Mouse (Mus musculus): Measurements from ENCODE around the gene Pde11a.

The Pde11a gene

DNA sequence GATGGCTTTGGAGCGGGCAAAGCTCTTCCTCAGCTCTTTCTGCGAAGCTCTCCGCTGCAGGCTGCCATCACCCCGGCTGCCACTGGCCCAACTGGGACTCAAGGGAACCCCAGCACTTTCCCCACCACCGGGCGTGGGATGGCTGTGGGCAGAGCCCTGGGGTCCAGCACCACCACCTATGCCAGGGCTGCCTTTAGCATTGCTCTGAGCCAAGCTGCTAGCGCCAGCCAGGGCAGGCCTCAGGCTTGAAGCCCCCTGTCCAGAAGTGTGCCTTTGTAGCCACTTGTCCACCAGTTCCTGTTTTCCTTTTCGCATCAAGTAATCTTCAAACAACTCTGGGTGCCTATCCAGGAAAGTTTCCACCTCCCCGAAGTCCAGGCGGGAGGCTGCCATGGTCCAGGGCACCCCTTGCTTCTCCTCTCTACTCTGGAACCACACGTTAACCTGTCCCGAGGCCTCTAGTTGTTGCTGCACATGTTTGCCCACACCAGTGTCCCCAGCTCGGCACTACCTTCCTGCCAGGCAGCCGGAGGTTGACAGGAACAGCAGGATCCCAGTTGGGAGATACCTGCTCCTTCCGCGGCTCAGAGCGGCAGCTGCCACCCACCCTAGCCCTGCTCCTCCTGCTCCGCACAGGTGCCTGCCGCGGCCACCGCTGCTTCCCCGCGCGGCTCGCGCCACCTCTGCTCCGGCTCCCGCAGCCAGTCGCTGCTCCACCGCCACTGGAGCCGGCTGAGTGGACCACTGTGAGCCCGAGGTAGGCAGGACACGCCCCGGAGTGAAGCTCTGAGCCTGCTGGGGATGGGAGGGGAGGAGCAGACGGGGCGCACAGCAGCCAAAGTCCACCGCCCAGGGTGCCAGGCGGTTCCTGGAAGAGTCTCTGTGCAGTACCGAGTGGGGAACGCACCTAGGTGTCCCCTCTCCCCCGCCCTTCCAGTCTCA lies at the start of gene Pde11a:
Gene Pde11a (minus strand): TSS at position 560 of the 942 bp plus-strand sequence.
- no peak for DNase-seq (ENCODE audit: extremely low spot score, low read depth, low spot score)

- DNase-seq (ENCODE audit: extremely low spot score, low read depth, low spot score), result no peak
These were observed 48.0 kb upstream of the Pde11a start for GRCm38 (mm10) chr2:76386531-76386930.

DNA sequence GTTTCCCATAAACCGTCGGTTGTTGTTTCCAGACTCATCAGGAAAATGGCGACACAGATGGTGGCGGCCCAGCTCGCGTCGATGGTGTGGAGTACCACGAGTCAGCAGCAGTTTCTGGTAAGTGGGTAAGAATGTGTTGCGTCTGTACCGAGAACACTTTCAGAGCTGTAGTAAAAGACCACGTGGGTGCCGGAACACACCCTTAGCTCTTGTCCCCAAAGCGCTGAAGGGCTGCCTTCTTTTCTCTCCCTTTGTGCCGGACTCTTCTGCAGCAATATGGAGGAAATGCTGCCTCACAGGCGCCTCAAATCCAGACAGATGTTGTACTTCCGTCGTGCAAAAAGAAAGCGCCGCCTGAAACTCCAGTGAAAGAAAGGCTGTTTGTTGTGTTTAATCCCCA lies 40.1 kb upstream of the Pde11a start:
- DNase-seq (ENCODE audit: extremely low spot score, low read depth, low spot score), result no peak

- DNase-seq (ENCODE audit: extremely low spot score, low read depth, low spot score), result no peak
These were observed 36.1 kb upstream of the Pde11a start for GRCm38 (mm10) chr2:76374544-76375206.

- DNase-seq (ENCODE audit: extremely low spot score, low read depth, low spot score), result no peak
These were observed 33.7 kb upstream of the Pde11a start for GRCm38 (mm10) chr2:76372244-76372643.

DNA sequence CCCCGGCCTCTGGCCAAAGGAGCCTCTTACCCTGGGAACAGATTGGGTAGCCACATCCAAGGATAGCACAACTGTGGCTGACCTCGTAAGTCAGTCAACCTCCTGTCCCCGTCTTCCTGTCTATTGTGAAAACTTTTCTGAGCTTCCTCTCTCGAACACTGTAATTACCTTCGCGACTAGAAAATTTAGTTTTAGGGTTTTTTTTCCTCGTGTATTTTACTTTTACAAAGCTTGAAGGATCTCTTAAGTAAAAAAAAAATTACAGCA lies 32.0 kb upstream of the Pde11a start:
- no peak for DNase-seq (ENCODE audit: extremely low spot score, low read depth, low spot score)

- DNase-seq (ENCODE audit: extremely low spot score, low read depth, low spot score), result peak; percentile 71
These were observed 31.5 kb upstream of the Pde11a start, which contains the start of gene Rbm45 for GRCm38 (mm10) chr2:76369821-76370655. Gene Rbm45, plus strand, starts transcription at chr2:76369984.

DNA sequence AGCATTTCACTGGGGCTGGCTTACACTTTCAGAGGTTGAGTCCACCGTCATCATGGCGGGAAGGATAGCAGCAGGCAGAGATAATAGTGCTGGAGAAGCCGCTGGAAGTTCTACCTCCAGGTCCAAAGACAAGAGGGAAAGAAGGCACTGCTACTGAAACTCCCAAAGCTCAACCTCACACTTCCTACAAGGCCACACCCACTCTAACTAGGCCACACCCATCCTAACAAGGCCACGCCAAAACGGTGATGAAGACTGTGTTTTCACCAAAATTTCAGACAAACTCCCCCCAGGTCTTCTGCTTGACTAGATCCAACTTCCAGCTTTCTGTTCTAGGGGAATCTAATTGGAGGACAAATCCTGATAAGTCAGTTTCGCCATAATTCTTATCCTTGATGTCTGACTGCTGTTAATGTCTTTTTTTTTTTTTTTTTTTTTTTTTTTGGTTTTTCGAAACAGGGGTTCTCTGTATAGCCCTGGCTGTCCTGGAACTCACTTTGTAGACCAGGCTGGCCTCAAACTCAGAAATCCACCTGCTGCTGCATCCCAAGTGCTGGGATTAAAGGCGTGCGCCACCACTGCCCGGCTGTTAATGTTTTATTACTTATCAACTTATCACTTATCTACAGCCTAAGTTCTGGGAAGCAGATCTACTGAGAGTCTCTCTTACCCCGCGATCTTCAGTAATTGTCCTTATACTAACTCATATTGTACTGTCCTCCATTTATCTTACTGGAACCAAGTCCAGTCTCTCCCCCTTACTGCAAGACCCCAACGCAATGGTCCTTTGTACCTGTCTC lies 30.5 kb upstream of the Pde11a start:
- DNase-seq (ENCODE audit: extremely low spot score, low read depth, low spot score), result no peak

DNA sequence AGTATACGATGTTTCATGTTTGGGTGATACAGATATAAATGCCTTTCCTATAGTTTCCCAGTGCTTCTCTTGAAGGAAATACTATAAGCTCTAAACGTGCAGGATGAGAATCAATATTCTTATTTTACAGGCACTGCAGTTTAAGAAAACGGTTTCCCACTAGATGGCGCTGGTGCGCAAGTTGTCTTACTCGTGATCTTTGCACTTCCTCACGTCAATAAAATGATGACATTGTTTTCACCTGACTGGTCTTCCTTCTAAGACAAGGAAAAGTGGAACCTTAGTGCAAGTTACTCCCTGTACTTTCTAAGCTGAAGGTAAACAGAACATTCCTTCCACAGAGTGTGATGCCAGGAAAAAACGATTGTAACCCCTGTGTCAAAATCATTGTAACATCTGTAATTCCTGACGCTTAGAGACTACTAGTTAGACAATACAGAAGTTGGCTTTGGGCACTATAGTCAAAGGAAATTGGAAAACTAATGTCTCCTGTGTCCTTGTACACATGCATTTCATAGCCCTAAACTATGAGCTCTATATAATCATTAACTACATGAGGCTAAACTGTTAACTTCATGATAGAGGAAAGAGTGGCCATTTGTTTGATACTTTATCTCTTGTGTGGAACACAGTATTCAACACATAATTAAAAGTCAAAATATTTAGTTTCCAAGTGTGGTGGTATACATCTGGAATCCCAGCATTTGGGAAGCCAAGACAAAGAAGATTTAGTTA lies 28.8 kb upstream of the Pde11a start:
- DNase-seq (ENCODE audit: extremely low spot score, low read depth, low spot score), result peak; percentile 73

- DNase-seq (ENCODE audit: extremely low spot score, low read depth, low spot score), result no peak
These were observed 27.2 kb upstream of the Pde11a start for GRCm38 (mm10) chr2:76365811-76366210.

- no peak for DNase-seq (ENCODE audit: extremely low spot score, low read depth, low spot score)
These were observed 23.5 kb upstream of the Pde11a start for GRCm38 (mm10) chr2:76362111-76362510.

GRCm38 (mm10) chr2:76360226-76360625 lies 21.7 kb upstream of the Pde11a start, which contains the start of gene Cyct:
Gene Cyct, minus strand, starts transcription at chr2:76360450.
- DNase-seq (ENCODE audit: extremely low spot score, low read depth, low spot score), result no peak

DNA sequence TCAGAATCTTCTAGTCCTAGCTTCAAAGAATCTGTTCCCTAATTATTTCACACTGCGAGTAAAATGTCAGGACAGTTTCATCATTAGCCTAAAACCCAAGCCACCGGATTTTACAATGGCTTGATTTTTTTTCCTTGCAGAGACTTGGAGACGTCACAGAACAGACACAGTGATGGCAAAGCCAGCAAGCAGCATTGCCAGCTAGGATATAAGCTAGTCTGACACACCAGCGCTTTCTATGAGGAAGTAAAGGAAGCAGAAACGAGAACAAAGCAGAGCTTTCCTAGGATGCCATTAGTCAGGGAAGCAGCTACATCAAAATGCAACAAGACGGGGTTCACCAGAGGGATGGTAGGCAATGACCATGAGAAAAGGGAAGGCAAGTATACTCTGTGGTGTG lies 9.3 kb upstream of the Pde11a start:
- DNase-seq (ENCODE audit: extremely low spot score, low read depth, low spot score), result no peak

GRCm38 (mm10) chr2:76342146-76342545 lies 3.6 kb upstream of the Pde11a start:
- no peak for DNase-seq (ENCODE audit: extremely low spot score, low read depth, low spot score)

DNA sequence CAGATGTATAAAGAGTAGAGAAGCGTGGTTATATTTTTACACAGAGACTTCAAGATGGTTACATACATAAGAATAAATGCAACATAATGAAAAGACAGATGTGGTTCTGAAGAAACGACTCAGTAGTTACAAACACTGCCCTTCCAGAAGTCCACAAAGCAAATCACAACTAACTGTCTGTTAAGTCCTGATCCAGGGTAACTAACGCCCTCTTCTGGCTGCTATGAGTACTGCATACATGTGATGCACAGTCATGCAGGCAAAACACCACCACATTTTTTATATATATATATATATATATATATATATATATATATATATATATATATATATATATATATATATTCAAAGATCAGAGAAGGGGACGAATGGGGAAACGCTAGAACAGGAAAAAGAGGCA lies 4.0 kb downstream of the Pde11a start:
- no peak for DNase-seq (ENCODE audit: extremely low spot score, low read depth, low spot score)

- DNase-seq (ENCODE audit: extremely low spot score, low read depth, low spot score), result no peak
These were observed 6.3 kb downstream of the Pde11a start for GRCm38 (mm10) chr2:76332161-76332805.

DNA sequence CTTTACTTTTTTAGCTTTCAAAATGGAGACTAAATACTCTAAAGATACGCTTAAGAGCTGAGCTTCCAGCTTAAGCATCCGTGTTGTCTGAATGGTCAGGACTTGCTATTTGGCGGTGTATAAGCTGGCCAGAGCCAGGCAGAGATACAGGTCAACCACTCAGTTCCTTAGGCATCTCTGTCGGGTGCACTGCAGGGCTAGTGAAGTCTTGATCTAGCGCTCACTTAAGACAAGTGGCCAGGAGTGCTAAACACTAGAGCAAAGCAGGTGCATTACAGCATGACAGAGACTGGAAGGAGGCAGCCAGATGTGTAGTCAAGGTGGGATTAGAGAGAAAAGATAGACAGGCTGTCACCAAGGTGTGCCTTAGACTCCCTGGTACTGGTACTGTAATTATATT lies 8.5 kb downstream of the Pde11a start:
- no peak for DNase-seq (ENCODE audit: extremely low spot score, low read depth, low spot score)

GRCm38 (mm10) chr2:76326161-76326560 lies 12.4 kb downstream of the Pde11a start:
- no peak for DNase-seq (ENCODE audit: extremely low spot score, low read depth, low spot score)

DNA sequence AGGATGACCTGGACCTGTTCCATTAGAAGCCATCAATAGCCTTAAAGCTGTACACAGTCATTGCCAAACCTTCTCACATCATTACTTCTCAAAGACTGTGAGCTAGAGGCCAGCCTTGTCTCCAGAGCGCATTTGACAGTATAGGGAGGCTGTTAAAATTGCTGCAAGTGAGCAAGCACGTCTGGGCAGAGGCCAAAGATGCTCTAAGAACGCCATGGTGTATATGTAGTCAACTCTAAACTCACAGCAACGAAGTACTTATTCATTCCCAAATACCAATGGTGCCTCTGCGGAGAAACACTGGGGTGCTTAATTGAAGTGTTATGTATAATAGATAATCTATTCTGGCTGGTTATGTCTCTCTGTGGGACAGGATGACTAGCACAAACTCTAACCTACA lies 14.1 kb downstream of the Pde11a start:
- no peak for DNase-seq (ENCODE audit: extremely low spot score, low read depth, low spot score)
